Mouse (Mus musculus): Measurements from ENCODE around the gene Olfr1045.
"Not testable (repeated sequence)": the region's sequence is repeated elsewhere in the genome, so short reads cannot be mapped to it uniquely, and the experiment has no call there.

DNA sequence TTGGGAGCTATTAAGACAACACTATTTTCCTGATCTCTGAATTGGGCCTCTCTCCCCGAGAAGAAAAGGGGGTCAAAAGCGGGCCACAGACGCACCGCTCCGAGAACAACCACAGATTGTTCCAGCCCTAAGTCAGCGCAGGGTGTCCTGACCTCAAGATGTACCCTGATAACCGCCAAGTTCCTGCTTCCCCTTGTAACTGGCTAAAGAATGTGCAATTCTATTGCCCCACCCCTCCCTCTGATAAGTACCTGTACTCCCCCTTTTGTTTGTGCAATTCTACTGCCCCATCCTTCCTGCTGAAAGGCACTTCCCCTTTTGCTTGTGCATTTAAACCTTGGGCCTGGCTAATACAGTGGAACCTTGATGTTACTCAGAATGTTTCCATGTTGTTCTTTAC lies 27.4 kb downstream of the Olfr1045 start:
- not testable (repeated sequence) for TF ChIP-seq CTCF, POLR2A (IDR thresholded peaks at IDR 0.05; ENCODE audit: extremely low read depth, insufficient read depth, low read length)
